Mouse (Mus musculus) heart, embryonic 16.5 days (tissue): ENCODE results near the gene Apobec3. TPM values are rescaled to one million over a fixed set of nuclear protein-coding genes. Genes with fewer than 3 reads are reported as not detected.
"Not testable (repeated sequence)": the region's sequence is repeated elsewhere in the genome, so short reads cannot be mapped to it uniquely, and the experiment has no call there.

Experiments used
- ATAC-seq: fragments of 200-750 bp; cut with Nextera tagmentation; replicated peaks from 2 replicates; pipeline ENCODE4 v1.8.0; 2017; ENCODE audit warnings: moderate number of reproducible peaks; ENCODE audit not compliant: insufficient read depth, low FRiP score; ENCODE audit errors: extremely low read depth
- H3K27ac ChIP-seq: fragments of 300-500 bp; sonication (generic); 2 replicates; pipeline ENCODE4 v1.5.1; 2014; ENCODE audit warnings: mild to moderate bottlenecking, low read length, control low read depth, moderate library complexity
- H3K27me3 ChIP-seq: fragments of 300-500 bp; sonication (generic); 2 replicates; pipeline ENCODE4 v1.6.1; 2014; ENCODE audit warnings: low read length, mixed read lengths; ENCODE audit not compliant: control insufficient read depth, insufficient read depth
- H3K36me3 ChIP-seq: fragments of 300-500 bp; sonication (generic); 2 replicates; pipeline ENCODE4 v1.6.1; 2014; ENCODE audit not compliant: control insufficient read depth, insufficient read depth
- H3K4me1 ChIP-seq: fragments of 300-500 bp; sonication (generic); 2 replicates; pipeline ENCODE4 v1.6.1; 2014; ENCODE audit warnings: low read length, mixed read lengths; ENCODE audit not compliant: control insufficient read depth, insufficient read depth
- H3K4me2 ChIP-seq: fragments of 300-500 bp; sonication (generic); 2 replicates; pipeline ENCODE4 v1.6.1; 2014; ENCODE audit warnings: low read depth, mild to moderate bottlenecking, control low read depth, low read length
- H3K4me3 ChIP-seq: fragments of 300-500 bp; sonication (generic); 2 replicates; pipeline ENCODE4 v1.5.1; 2014; ENCODE audit warnings: mild to moderate bottlenecking, control low read depth, low read length
- H3K9ac ChIP-seq: fragments of 300-500 bp; sonication (generic); 2 replicates; pipeline ENCODE4 v1.6.1; 2014; ENCODE audit warnings: low read length, control low read depth
- H3K9me3 ChIP-seq: fragments of 300-500 bp; sonication (generic); replicated peaks from 2 replicates; pipeline ENCODE4 v1.6.1; 2016; ENCODE audit warnings: low read length; ENCODE audit not compliant: control insufficient read depth
- WGBS: fragments of 180-500 bp; shearing (Covaris S2); extraction: QIAGEN DNeasy Blood & Tissue Kit; methylation state at CpG from one replicate; pipeline ENCODE4 v1.1.7; 2014; 5-methylcytosine and 5-hydroxymethylcytosine counted together
- polyA plus RNA-seq: library from polyadenylated mRNA; unstranded; fragments of >200 nt; fragmentation: Nextera tagmentation; extraction: Ambion mirVana; gene quantifications from 2 replicates; pipeline ENCODE4 v1.2.1, GENCODE M21; 2015

Apobec3 gene
- polyA plus RNA-seq, 1 experiment from 2014 or later = 40.7 TPM

- WGBS = 60% methylated on average over 7 of the region's 7 CpGs
- ATAC-seq = no peak
Measured at GRCm38 (mm10) chr15:79936374-79936751, 44.9 kb downstream of the Apobec3 start.

GRCm38 (mm10) chr15:79939020-79939419, 47.6 kb downstream of the Apobec3 start:
- H3K9ac ChIP-seq = no peak overlapping the region
- WGBS = 85% methylated on average over 12 of the region's 12 CpGs
- H3K36me3 ChIP-seq = no peaks in the 10 kb centered on the region
- H3K27me3 ChIP-seq = peaks cover 18% of the 10 kb centered on the region
- no peak for ATAC-seq
- H3K27ac ChIP-seq = no peak overlapping the region
- no peak overlapping the region for H3K4me3 ChIP-seq
- H3K4me1 ChIP-seq = peaks cover 2% of the 10 kb centered on the region; the same call in 1 of the 2 replicates
- no peaks in the 10 kb centered on the region for H3K9me3 ChIP-seq
- H3K4me2 ChIP-seq = no peak overlapping the region

More at GRCm38 (mm10) chr15:79936374-79936751, 44.9 kb downstream of the Apobec3 start:
- no peaks in the 10 kb centered on the region for H3K9me3 ChIP-seq
- H3K27ac ChIP-seq = no peak overlapping the region
- no peak overlapping the region for H3K4me2 ChIP-seq
- peaks cover 19% of the 10 kb centered on the region for H3K4me1 ChIP-seq
- no peak overlapping the region for H3K9ac ChIP-seq
- H3K36me3 ChIP-seq = no peaks in the 10 kb centered on the region
- H3K4me3 ChIP-seq = no peak overlapping the region
- H3K27me3 ChIP-seq = peaks cover 38% of the 10 kb centered on the region

GRCm38 (mm10) chr15:79939501-79939900, 48.0 kb downstream of the Apobec3 start:
- WGBS = 80% methylated on average over 5 of the region's 7 CpGs
- not testable (repeated sequence) for ATAC-seq, H3K9ac ChIP-seq, H3K27ac ChIP-seq, H3K9me3 ChIP-seq, H3K4me2 ChIP-seq, H3K4me3 ChIP-seq, H3K36me3 ChIP-seq, H3K4me1 ChIP-seq
- peaks cover 14% of the 10 kb centered on the region for H3K27me3 ChIP-seq

- Histone ChIP-seq H3K9me3 (no peaks in the 10 kb centered on the region), H3K4me3 (no peak overlapping the region), H3K4me1 (no peaks in the 10 kb centered on the region), H3K36me3 (no peaks in the 10 kb centered on the region), H3K4me2 (no peak overlapping the region), H3K27me3 (peaks cover 10% of the 10 kb centered on the region), H3K27ac (no peak overlapping the region), H3K9ac (no peak overlapping the region)
- WGBS = 83% methylated on average over 16 of the region's 16 CpGs
- no peak for ATAC-seq
Measured at GRCm38 (mm10) chr15:79939913-79940312, 48.5 kb downstream of the Apobec3 start.

- H3K27me3 ChIP-seq = peaks cover under 1% of the 10 kb centered on the region
- 23% methylated on average over 8 of the region's 8 CpGs for WGBS
- H3K27ac ChIP-seq = no peak overlapping the region
- H3K4me2 ChIP-seq = no peak overlapping the region
- H3K4me1 ChIP-seq = no peaks in the 10 kb centered on the region
- no peak overlapping the region for H3K4me3 ChIP-seq
- ATAC-seq = no peak
- no peak overlapping the region for H3K9ac ChIP-seq
- H3K36me3 ChIP-seq = no peaks in the 10 kb centered on the region
- no peaks in the 10 kb centered on the region for H3K9me3 ChIP-seq
Measured at GRCm38 (mm10) chr15:79940932-79941331, 49.5 kb downstream of the Apobec3 start.

GRCm38 (mm10) chr15:79942541-79942940, 51.1 kb downstream of the Apobec3 start:
- 83% methylated on average over 6 of the region's 6 CpGs for WGBS
- H3K4me3 ChIP-seq = no peak overlapping the region
- no peak overlapping the region for H3K9ac ChIP-seq
- no peaks in the 10 kb centered on the region for H3K27me3 ChIP-seq
- H3K27ac ChIP-seq = no peak overlapping the region
- no peak overlapping the region for H3K4me2 ChIP-seq
- H3K9me3 ChIP-seq = peaks cover 2% of the 10 kb centered on the region; the same call in 1 of the 2 replicates
- no peaks in the 10 kb centered on the region for H3K36me3 ChIP-seq
- no peak for ATAC-seq
- no peaks in the 10 kb centered on the region; the same call in 1 of the 2 replicates for H3K4me1 ChIP-seq

- Histone ChIP-seq H3K9ac (no peak overlapping the region), H3K9me3 (peaks cover 2% of the 10 kb centered on the region; the same call in 1 of the 2 replicates), H3K4me2 (no peak overlapping the region), H3K4me3 (no peak overlapping the region), H3K27me3 (no peaks in the 10 kb centered on the region), H3K36me3 (no peaks in the 10 kb centered on the region), H3K4me1 (no peaks in the 10 kb centered on the region; the same call in 1 of the 2 replicates), H3K27ac (no peak overlapping the region)
- no peak for ATAC-seq
- WGBS = 91% methylated on average over 3 of the region's 3 CpGs
Measured at GRCm38 (mm10) chr15:79943584-79943983, 52.1 kb downstream of the Apobec3 start.

GRCm38 (mm10) chr15:79944948-79945347, 53.5 kb downstream of the Apobec3 start:
- WGBS = 71% methylated on average over 5 of the region's 5 CpGs

GRCm38 (mm10) chr15:79946022-79946421, 54.6 kb downstream of the Apobec3 start:
- Histone ChIP-seq H3K4me2 (no peak overlapping the region), H3K36me3 (no peaks in the 10 kb centered on the region), H3K9me3 (peaks cover 2% of the 10 kb centered on the region; the same call in 1 of the 2 replicates), H3K4me1 (peaks cover 14% of the 10 kb centered on the region), H3K9ac (no peak overlapping the region), H3K27ac (no peak overlapping the region), H3K4me3 (no peak overlapping the region), H3K27me3 (no peaks in the 10 kb centered on the region)
- WGBS = 8% methylated on average over 4 of the region's 4 CpGs
- peak; percentile 73 for ATAC-seq

More at GRCm38 (mm10) chr15:79944948-79945347, 53.5 kb downstream of the Apobec3 start:
- ATAC-seq = no peak
- Histone ChIP-seq H3K27ac (no peak overlapping the region), H3K36me3 (no peaks in the 10 kb centered on the region), H3K4me1 (peaks cover 4% of the 10 kb centered on the region), H3K4me2 (no peak overlapping the region), H3K27me3 (no peaks in the 10 kb centered on the region), H3K9ac (no peak overlapping the region), H3K4me3 (no peak overlapping the region), H3K9me3 (peaks cover 2% of the 10 kb centered on the region; the same call in 1 of the 2 replicates)
